Mouse (Mus musculus) cerebellum, adult (tissue): ENCODE data around the gene Pi4k2a.
A peak's percentile ranks its signal among the peaks of the same experiment; 100 is the strongest.

Experiments
- ATAC-seq: cut with Nextera tagmentation; 2 replicates; pipeline ENCODE4 v1.9.2; 2017; ENCODE audit warnings: mild to moderate bottlenecking, moderate library complexity, mixed read lengths; ENCODE audit not compliant: insufficient number of reproducible peaks, low FRiP score, low TSS enrichment

Pi4k2a gene

GRCm38 (mm10) chr19:42129509-42130293, 39.4 kb downstream of the Pi4k2a start:
- ATAC-seq, result no peak

- ATAC-seq, result no peak
Measured at GRCm38 (mm10) chr19:42130294-42130606, 40.0 kb downstream of the Pi4k2a start.

DNA sequence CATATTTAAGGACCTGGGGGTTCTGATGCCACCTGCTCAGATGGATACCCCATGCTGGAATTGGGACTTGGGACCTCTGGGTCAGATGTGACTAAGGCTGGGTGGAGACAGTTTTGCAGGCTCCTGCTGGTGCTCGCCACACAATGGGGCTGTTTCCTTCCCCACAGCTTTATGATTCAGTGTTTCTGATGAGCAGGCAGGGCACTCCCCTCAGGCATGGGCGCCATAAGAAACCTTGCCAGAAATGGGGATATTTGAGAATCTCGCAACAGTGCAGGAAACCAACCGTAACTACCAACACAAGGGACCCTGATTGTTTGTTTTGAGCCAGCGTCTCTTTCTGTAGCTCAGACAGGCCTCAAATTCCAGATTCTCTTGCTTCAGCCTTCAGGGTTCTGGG, 40.8 kb downstream of the Pi4k2a start:
- no peak for ATAC-seq

- ATAC-seq, result no peak
Measured at GRCm38 (mm10) chr19:42135070-42135469, 44.8 kb downstream of the Pi4k2a start.

DNA sequence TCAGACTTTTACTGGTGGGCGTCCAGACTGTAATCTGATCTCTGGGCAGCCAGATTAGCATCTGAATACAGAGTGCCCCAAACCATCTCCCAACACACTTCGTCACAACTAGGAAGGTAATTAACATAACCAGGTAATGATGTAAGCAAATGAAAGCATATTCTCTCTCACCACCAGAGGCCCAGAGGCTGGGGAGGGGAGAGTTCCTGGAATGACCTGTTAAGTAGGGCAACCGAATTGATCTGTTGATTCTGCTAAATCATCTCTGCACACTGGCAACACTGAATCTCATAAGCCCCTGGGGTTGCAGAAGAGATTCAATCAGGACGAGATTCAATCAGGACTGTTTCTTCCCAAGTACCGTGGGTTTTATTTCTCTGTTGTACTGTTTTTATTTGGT, 45.9 kb downstream of the Pi4k2a start:
- no peak for ATAC-seq

- no peak for ATAC-seq
Measured at GRCm38 (mm10) chr19:42137167-42137672, 47.0 kb downstream of the Pi4k2a start.

GRCm38 (mm10) chr19:42138517-42139285, 48.4 kb downstream of the Pi4k2a start:
- ATAC-seq, result no peak

GRCm38 (mm10) chr19:42139724-42140517, 49.7 kb downstream of the Pi4k2a start:
- ATAC-seq, result no peak

- ATAC-seq, result no peak
Measured at GRCm38 (mm10) chr19:42141998-42142397, 51.7 kb downstream of the Pi4k2a start.

- ATAC-seq, result no peak
Measured at GRCm38 (mm10) chr19:42142757-42143156, 52.5 kb downstream of the Pi4k2a start.

DNA sequence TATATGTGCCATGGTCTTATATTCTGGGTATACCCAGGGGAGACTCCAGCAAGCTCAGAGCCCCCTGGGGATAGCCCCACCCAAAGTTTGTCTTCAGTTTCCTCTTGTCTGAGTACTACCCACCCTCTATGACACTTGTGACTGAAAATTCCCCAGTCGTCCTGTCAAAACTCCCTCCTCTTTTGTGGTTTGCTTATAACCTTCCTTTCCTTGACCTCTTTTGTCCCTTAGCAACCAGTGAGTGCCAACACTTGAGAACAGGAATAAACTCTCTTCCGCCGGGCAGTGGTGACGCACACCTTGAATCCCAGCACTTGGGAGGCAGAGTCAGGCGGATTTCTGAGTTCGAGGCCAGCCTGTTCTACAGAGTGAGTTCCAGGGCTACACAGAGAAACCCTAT, 53.8 kb downstream of the Pi4k2a start:
- no peak for ATAC-seq

DNA sequence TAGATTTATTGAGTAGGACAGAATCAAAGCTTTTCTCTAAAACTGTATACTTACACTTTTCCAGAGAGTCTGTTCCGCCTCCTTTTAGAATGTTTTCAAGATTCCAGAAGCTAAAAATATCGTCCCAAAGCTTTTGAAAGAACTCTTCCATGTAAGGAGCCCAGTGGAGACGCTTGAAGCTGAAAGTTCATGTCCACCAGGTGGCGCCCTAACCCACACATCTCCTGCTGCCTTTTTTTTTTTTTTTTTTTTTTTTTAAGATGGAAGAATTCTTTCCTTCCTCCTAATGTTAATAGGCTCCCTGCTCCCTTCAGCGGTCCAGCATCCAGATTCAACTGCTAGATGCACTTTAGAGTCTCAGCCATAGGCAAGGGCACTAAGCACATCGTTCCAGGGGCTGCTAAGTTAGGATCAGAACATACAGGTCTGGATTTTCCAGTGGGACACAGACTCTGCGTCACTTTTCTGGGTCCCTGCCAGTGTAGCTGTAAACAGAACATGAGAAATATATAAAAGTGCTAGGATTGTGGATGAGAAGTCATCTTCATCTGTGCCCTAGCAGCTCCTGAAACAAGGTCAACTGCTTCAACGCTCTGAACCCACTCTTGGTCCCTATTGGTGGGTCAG, 54.4 kb downstream of the Pi4k2a start:
- no peak for ATAC-seq

- no peak for ATAC-seq
Measured at GRCm38 (mm10) chr19:42145210-42145609, 54.9 kb downstream of the Pi4k2a start.

GRCm38 (mm10) chr19:42145731-42146130, 55.5 kb downstream of the Pi4k2a start:
- no peak for ATAC-seq

DNA sequence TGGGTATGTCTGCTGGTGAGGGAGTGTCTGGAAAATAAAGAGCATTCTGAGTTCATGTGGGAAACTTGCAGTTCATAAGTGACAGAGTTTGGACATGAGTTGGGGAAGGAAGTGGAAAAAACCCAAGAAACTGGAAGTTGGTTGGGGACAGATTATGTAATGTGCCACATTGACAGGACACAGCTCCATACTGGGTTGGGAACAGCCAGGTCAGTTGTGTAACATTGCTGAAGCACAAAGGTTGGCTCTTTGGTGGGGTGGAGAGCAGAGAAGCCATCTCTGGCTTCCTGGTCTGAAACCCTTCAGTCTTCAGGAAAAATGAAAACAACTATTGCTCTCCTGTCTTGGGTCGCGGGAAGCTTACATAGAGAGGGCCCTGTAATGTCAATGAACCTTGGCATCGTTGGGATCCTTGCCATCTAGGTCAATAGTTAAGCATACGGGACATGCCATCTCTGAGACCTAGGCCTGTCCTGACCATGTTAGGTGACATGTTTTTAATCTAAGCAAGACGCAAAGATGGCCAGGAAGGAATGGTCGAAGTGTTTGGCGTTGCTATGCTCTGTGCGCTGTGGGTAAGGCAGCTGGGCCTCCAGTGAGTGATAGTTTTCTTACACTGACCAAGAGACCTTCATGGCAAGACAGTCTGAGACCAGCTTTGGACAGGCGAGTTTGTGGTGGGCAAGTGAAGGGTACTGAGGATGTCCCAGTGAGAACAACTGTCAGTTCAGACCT, 56.2 kb downstream of the Pi4k2a start:
- no peak for ATAC-seq

- ATAC-seq, result 0 out of 2 replicates have a peak, but pooled peaks have one; percentile 7
Measured at GRCm38 (mm10) chr19:42147170-42147768, 57.0 kb downstream of the Pi4k2a start, which contains the start of gene Marveld1. Marveld1 (plus strand) TSS chr19:42147400.

DNA sequence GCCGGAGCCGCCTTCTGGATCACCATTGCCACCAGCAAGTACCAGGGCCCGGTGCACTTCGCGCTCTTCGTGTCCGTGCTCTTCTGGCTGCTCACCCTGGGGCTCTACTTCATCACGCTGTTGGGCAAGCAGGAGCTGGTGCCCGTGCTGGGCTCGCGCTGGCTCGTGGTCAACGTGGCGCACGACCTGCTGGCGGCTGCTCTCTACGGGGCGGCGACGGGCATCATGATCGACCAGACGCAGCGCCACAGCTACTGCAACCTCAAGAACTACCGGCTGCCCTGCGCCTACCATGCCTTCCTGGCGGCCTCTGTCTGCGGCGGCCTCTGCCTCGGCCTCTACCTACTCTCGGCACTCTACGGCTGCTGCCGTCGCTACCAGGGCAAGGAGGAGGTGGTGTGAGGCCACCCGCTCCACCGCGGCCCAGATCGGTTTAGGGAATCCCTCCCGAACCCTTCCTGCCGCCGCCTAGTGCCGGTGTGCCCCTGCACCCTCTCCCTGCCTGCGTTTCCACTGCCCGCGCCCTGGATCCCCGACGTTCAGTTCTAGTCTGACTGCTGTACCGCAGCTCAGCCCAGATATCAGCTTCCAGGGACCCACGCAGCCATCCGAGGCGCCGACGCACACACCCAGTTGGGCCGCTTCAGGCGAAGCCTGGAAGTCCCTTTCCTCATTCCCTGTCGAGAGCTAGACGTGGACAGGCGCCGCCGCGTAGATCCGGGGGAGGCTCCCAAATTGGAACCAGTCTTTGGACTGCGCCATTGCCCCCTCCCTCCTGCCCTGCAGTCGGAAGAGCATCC, 57.7 kb downstream of the Pi4k2a start:
- peak; percentile 34 for ATAC-seq

DNA sequence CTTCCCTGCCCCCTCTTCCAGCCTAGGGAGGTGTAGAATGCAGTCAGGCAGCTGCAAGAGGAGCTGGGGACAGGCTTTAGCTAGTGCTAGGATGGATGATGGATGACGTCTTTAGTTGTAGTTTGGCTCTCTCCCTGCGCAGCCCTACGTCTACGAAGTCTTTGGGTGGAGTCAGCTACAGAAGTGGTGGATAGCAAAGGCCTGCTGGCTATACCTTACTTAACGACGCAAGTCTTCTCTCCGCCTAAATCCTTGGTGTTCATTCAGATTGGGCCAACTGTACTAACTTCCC, 58.2 kb downstream of the Pi4k2a start:
- ATAC-seq, result no peak

DNA sequence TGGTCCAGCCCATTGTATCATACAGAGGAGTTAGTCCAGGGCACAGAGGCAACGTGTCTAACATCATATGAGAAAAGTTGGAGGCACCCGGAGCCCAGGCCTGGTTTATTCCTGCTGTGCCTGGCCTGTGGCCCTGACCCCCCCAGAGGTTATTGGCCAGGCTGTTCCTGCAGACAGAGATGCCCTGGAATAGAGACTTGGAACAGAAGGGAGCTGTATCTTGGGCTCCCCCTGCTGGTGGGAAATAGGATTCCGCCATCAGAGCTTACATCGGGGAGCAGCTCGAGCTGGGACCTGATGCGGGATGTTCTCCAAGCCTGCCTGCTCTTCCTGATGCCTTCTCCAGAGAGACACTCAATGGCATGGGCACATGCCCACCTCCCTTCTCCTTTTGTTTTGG, 61.7 kb downstream of the Pi4k2a start:
- ATAC-seq, result peak; percentile 80
